Mouse (Mus musculus) MEL (cell line): Measurements from ENCODE around the gene Rbms3. TPM values are rescaled to one million over a fixed set of nuclear protein-coding genes. Genes with fewer than 3 reads are reported as not detected.

Experiments
- DNase-seq: peaks from one replicate; pipeline ENCODE4 v3.0.0; 2011; ENCODE audit warnings: low read depth, low spot score
- H3K27ac ChIP-seq: 2 replicates; pipeline ENCODE4 v1.5.1; 2012; ENCODE audit warnings: low read depth, mild to moderate bottlenecking, control low read depth, low read length, moderate library complexity; ENCODE audit not compliant: control insufficient read depth
- H3K27me3 ChIP-seq, 2 experiments: fragments of 150-350 bp in 1 of 2; sonication (generic) in 1 of 2; 2 replicates each; pipeline ENCODE4 v1.6.1; 2012; ENCODE audit warnings: low read length in 2 of 2, mild to moderate bottlenecking in 2 of 2, improper control_type of control experiment in 1 of 2, moderate library complexity in 1 of 2; ENCODE audit not compliant: insufficient read depth in 2 of 2, control insufficient read depth in 1 of 2
- H3K36me3 ChIP-seq, 2 experiments: 2 replicates each; pipeline ENCODE4 v1.6.1; 2012 to 2014; ENCODE audit warnings: low read length in 2 of 2, improper control_type of control experiment in 1 of 2, inconsistent platforms in 1 of 2, mild to moderate bottlenecking in 1 of 2; ENCODE audit not compliant: insufficient read depth in 2 of 2, control insufficient read depth in 1 of 2
- H3K4me1 ChIP-seq, 2 experiments: fragments of 150-350 bp in 1 of 2; sonication (generic) in 1 of 2; 2 replicates each; pipeline ENCODE4 v1.6.1; 2012; ENCODE audit warnings: low read length in 2 of 2, improper control_type of control experiment in 1 of 2, mild to moderate bottlenecking in 1 of 2; ENCODE audit not compliant: insufficient read depth in 2 of 2, control insufficient read depth in 1 of 2
- H3K4me3 ChIP-seq, 2 experiments: fragments of 150-350 bp in 1 of 2; sonication (generic) in 1 of 2; 2 replicates each; pipeline ENCODE4 v1.5.1; 2012; ENCODE audit warnings: low read depth in 2 of 2, low read length in 2 of 2, mild to moderate bottlenecking in 2 of 2, moderate library complexity in 2 of 2, control low read depth in 1 of 2, improper control_type of control experiment in 1 of 2; ENCODE audit not compliant: control insufficient read depth in 1 of 2, insufficient read depth in 1 of 2
- H3K79me2 ChIP-seq: 2 replicates; pipeline ENCODE4 v1.6.1; 2012; ENCODE audit warnings: mild to moderate bottlenecking, low read length, moderate library complexity; ENCODE audit not compliant: control insufficient read depth, poor library complexity, insufficient read depth
- H3K9ac ChIP-seq: 2 replicates; pipeline ENCODE4 v1.6.1; 2012; ENCODE audit warnings: low read depth, mild to moderate bottlenecking, control low read depth, low read length, moderate library complexity; ENCODE audit not compliant: control insufficient read depth, poor library complexity, severe bottlenecking
- H3K9me3 ChIP-seq: fragments of 150-350 bp; sonication (generic); replicated peaks from 2 replicates; pipeline ENCODE4 v1.6.1; 2012; ENCODE audit warnings: mild to moderate bottlenecking, low read length, improper control_type of control experiment, moderate library complexity; ENCODE audit not compliant: insufficient read depth
- CHD1 ChIP-seq: IDR thresholded peaks from 2 replicates; pipeline ENCODE4 v1.6.1; 2012; ENCODE audit warnings: low read depth, mild to moderate bottlenecking, inconsistent platforms, low read length, improper control_type of control experiment
- CHD2 ChIP-seq: IDR thresholded peaks from 2 replicates; pipeline ENCODE4 v1.6.1; 2011; ENCODE audit warnings: low read length, improper control_type of control experiment
- EP300 ChIP-seq, 2 experiments: IDR thresholded peaks; 2 replicates each; pipeline ENCODE4 v1.6.1; 2011; ENCODE audit warnings: improper control_type of control experiment in 2 of 2, low read length in 2 of 2, low read depth in 1 of 2, mild to moderate bottlenecking in 1 of 2
- GABPA ChIP-seq: IDR thresholded peaks from 2 replicates; pipeline ENCODE4 v1.6.1; 2012; ENCODE audit warnings: low read depth, mild to moderate bottlenecking, inconsistent platforms, low read length, improper control_type of control experiment, moderate library complexity
- JUND ChIP-seq: IDR thresholded peaks from 2 replicates; pipeline ENCODE4 v1.6.1; 2011; ENCODE audit warnings: low read depth, mild to moderate bottlenecking, improper control_type of control experiment, low read length
- MAX ChIP-seq: IDR thresholded peaks from 2 replicates; pipeline ENCODE4 v1.6.1; 2011; ENCODE audit warnings: low read length, improper control_type of control experiment
- MAZ ChIP-seq: IDR thresholded peaks from 2 replicates; pipeline ENCODE4 v1.6.1; 2012; ENCODE audit warnings: low read depth, mild to moderate bottlenecking, inconsistent platforms, low read length, improper control_type of control experiment
- MYB ChIP-seq: IDR thresholded peaks from 2 replicates; pipeline ENCODE4 v1.6.1; 2011; ENCODE audit warnings: mild to moderate bottlenecking, low read depth, low read length, improper control_type of control experiment
- NRF1 ChIP-seq: IDR thresholded peaks from 2 replicates; pipeline ENCODE4 v1.6.1; 2014; ENCODE audit warnings: low read depth, mild to moderate bottlenecking, inconsistent platforms, low read length, improper control_type of control experiment, moderate library complexity; ENCODE audit not compliant: poor library complexity, insufficient read depth, severe bottlenecking
- POLR2A ChIP-seq, 2 experiments: IDR thresholded peaks; 2 replicates each; pipeline ENCODE4 v1.6.1; 2011 to 2012; ENCODE audit warnings: low read length in 2 of 2, mild to moderate bottlenecking in 2 of 2, control low read depth in 1 of 2, improper control_type of control experiment in 1 of 2, low read depth in 1 of 2, moderate library complexity in 1 of 2; ENCODE audit not compliant: control insufficient read depth in 1 of 2, insufficient read depth in 1 of 2, poor library complexity in 1 of 2
- POLR2AphosphoS2 ChIP-seq: IDR thresholded peaks from 2 replicates; pipeline ENCODE4 v1.6.1; 2011; ENCODE audit warnings: low read length, improper control_type of control experiment
- POLR2AphosphoS5 ChIP-seq: IDR thresholded peaks from 2 replicates; pipeline ENCODE4 v1.6.1; 2012; ENCODE audit warnings: low read depth, borderline replicate concordance, mild to moderate bottlenecking, inconsistent platforms, low read length, moderate library complexity, mixed read lengths
- RAD21 ChIP-seq: IDR thresholded peaks from 2 replicates; pipeline ENCODE4 v1.6.1; 2011; ENCODE audit warnings: mild to moderate bottlenecking, low read depth, low read length, improper control_type of control experiment
- RCOR1 ChIP-seq: IDR thresholded peaks from 2 replicates; pipeline ENCODE4 v1.6.1; 2012; ENCODE audit warnings: low read depth, mild to moderate bottlenecking, inconsistent platforms, low read length, improper control_type of control experiment
- SMC3 ChIP-seq: IDR thresholded peaks from 2 replicates; pipeline ENCODE4 v1.6.1; 2011; ENCODE audit warnings: low read depth, low read length, improper control_type of control experiment
- TBP ChIP-seq: IDR thresholded peaks from 2 replicates; pipeline ENCODE4 v1.8.0; 2011; ENCODE audit warnings: low read depth, low read length, improper control_type of control experiment
- TCF12 ChIP-seq: IDR thresholded peaks from 2 replicates; pipeline ENCODE4 v1.6.1; 2014; ENCODE audit warnings: low read depth, mild to moderate bottlenecking, inconsistent platforms, low read length, improper control_type of control experiment, moderate library complexity
- USF1 ChIP-seq: IDR thresholded peaks from 2 replicates; pipeline ENCODE4 v1.6.1; 2014; ENCODE audit warnings: low read depth, mild to moderate bottlenecking, inconsistent platforms, low read length, improper control_type of control experiment, moderate library complexity
- ZKSCAN1 ChIP-seq: IDR thresholded peaks from 2 replicates; pipeline ENCODE4 v1.6.1; 2012; ENCODE audit warnings: low read depth, mild to moderate bottlenecking, inconsistent platforms, low read length, improper control_type of control experiment, moderate library complexity
- ZMIZ1 ChIP-seq: IDR thresholded peaks from 2 replicates; pipeline ENCODE4 v1.6.1; 2012; ENCODE audit warnings: low read depth, mild to moderate bottlenecking, inconsistent platforms, low read length, improper control_type of control experiment, moderate library complexity
- polyA plus RNA-seq, 2 experiments: library from polyadenylated mRNA; stranded (reverse) in 1 of 2; unstranded in 1 of 2; fragments of >175 nt in 1 of 2; fragments of >200 nt in 1 of 2; gene quantifications; 2 replicates each; pipeline versions ENCODE4 v1.2.1 to v1.2.4; 2012; ENCODE audit warnings: low replicate concordance in 2 of 2, low read depth in 1 of 2; ENCODE audit not compliant: insufficient read length in 2 of 2, insufficient read depth in 1 of 2, missing spikeins in 1 of 2
- total RNA-seq: library from RNA; depleted of rRNA; stranded (reverse); fragments of 300-350 nt; gene quantifications from 2 replicates; pipeline ENCODE4 v1.2.3, GENCODE M21; 2012

The Rbms3 gene
- total and polyA plus RNA-seq, 3 experiments, result not detected

GRCm38 (mm10) chr9:117139971-117140370 lies 489.7 kb downstream of the Rbms3 start:
- Histone ChIP-seq H3K79me2 (no peaks in the 10 kb centered on the region), H3K27ac (no peak overlapping the region), H3K4me3 (no peak overlapping the region)
- TF ChIP-seq CHD1, result no peak
- TF ChIP-seq, all 39 proteins: peak for 0
- H3K9me3 ChIP-seq, result no peaks in the 10 kb centered on the region
- no peak overlapping the region for H3K9ac ChIP-seq
- no peaks in the 10 kb centered on the region for H3K4me1 ChIP-seq
- H3K27me3 ChIP-seq, result no peaks in the 10 kb centered on the region
- DNase-seq, result no peak
- H3K36me3 ChIP-seq, result no peaks in the 10 kb centered on the region

GRCm38 (mm10) chr9:117136410-117136809 lies 493.3 kb downstream of the Rbms3 start:
- Histone ChIP-seq H3K4me3 (no peak overlapping the region), H3K9ac (no peak overlapping the region), H3K27ac (no peak overlapping the region), H3K9me3 (no peaks in the 10 kb centered on the region), H3K27me3 (no peaks in the 10 kb centered on the region), H3K79me2 (no peaks in the 10 kb centered on the region), H3K36me3 (no peaks in the 10 kb centered on the region), H3K4me1 (no peaks in the 10 kb centered on the region)
- DNase-seq, result no peak
- TF ChIP-seq CHD1, result no peak
- no peak for TF ChIP-seq SMC3
- TF ChIP-seq TBP, result no peak
- TF ChIP-seq NRF1, result no peak
- TF ChIP-seq POLR2A (IDR thresholded peaks at IDR 0.05; ENCODE audit: control insufficient read depth in 1 of 2, insufficient read depth in 1 of 2, low read depth in 1 of 2, low read length in 2 of 2, poor library complexity in 1 of 2), result no peak
- no peak for TF ChIP-seq JUND
- TF ChIP-seq ZKSCAN1, result no peak
- TF ChIP-seq MYB, result no peak
- no peak for TF ChIP-seq RAD21
- TF ChIP-seq MAX, result no peak
- TF ChIP-seq RCOR1, result no peak
- TF ChIP-seq CHD2, result no peak
- no peak for TF ChIP-seq POLR2AphosphoS2
- TF ChIP-seq ZMIZ1, result no peak
- TF ChIP-seq USF1, result no peak
- TF ChIP-seq POLR2AphosphoS5, result no peak

- Histone ChIP-seq H3K4me3 (no peak overlapping the region), H3K4me1 (no peaks in the 10 kb centered on the region), H3K36me3 (no peaks in the 10 kb centered on the region), H3K9ac (no peak overlapping the region), H3K79me2 (no peaks in the 10 kb centered on the region), H3K27ac (no peak overlapping the region), H3K27me3 (no peaks in the 10 kb centered on the region), H3K9me3 (no peaks in the 10 kb centered on the region)
- DNase-seq, result no peak
- TF ChIP-seq MAZ (no peak), GABPA (no peak), POLR2AphosphoS2 (no peak), EP300 (IDR thresholded peaks at IDR 0.05; ENCODE audit: low read depth in 1 of 2, low read length in 2 of 2) (no peak), USF1 (no peak), TCF12 (no peak)
These were observed 495.7 kb downstream of the Rbms3 start for GRCm38 (mm10) chr9:117134043-117134442.
